Mouse (Mus musculus) embryonic facial prominence, embryonic 11.5 days (tissue): Measurements from ENCODE around the gene Rpl36a. TPM values are rescaled to one million over a fixed set of nuclear protein-coding genes. Genes with fewer than 3 reads are reported as not detected.
"Not testable (repeated sequence)": the region's sequence is repeated elsewhere in the genome, so short reads cannot be mapped to it uniquely, and the experiment has no call there.

ENCODE experiments used
- ATAC-seq: fragments of 200-750 bp; cut with Nextera tagmentation; replicated peaks from 2 replicates; pipeline ENCODE4 v1.8.0; 2017; ENCODE audit warnings: low read depth; ENCODE audit not compliant: insufficient number of reproducible peaks, low FRiP score, low TSS enrichment
- DNase-seq: peaks from one replicate; pipeline ENCODE4 v3.0.0-alpha.2; 2015; ENCODE audit warnings: low spot score
- H3K27ac ChIP-seq: fragments of 300-500 bp; sonication (generic); replicated peaks from 2 replicates; pipeline ENCODE4 v1.5.1; 2014; ENCODE audit warnings: mild to moderate bottlenecking, low read depth, low read length, control low read depth
- H3K27me3 ChIP-seq: fragments of 300-500 bp; sonication (generic); 2 replicates; pipeline ENCODE4 v1.6.1; 2014; ENCODE audit warnings: mild to moderate bottlenecking, low read length, moderate library complexity, mixed read lengths; ENCODE audit not compliant: control insufficient read depth, insufficient read depth
- H3K36me3 ChIP-seq: fragments of 300-500 bp; sonication (generic); replicated peaks from 2 replicates; pipeline ENCODE4 v1.6.1; 2014; ENCODE audit warnings: low read depth, mild to moderate bottlenecking, low read length, moderate library complexity, mixed read lengths; ENCODE audit not compliant: control insufficient read depth, insufficient read depth
- H3K4me1 ChIP-seq: fragments of 300-500 bp; sonication (generic); 2 replicates; pipeline ENCODE4 v1.6.1; 2014; ENCODE audit warnings: low read length, mixed read lengths; ENCODE audit not compliant: control insufficient read depth, insufficient read depth
- H3K4me2 ChIP-seq: fragments of 300-500 bp; sonication (generic); 2 replicates; pipeline ENCODE4 v1.6.1; 2014; ENCODE audit warnings: low read depth, mild to moderate bottlenecking, control low read depth, low read length, moderate library complexity
- H3K4me3 ChIP-seq: fragments of 300-500 bp; sonication (generic); 2 replicates; pipeline ENCODE4 v1.5.1; 2014; ENCODE audit warnings: low read depth, low read length, control low read depth
- H3K9ac ChIP-seq: fragments of 300-500 bp; sonication (generic); replicated peaks from 2 replicates; pipeline ENCODE4 v1.6.1; 2014; ENCODE audit warnings: mild to moderate bottlenecking, control low read depth, low read length
- H3K9me3 ChIP-seq: fragments of 300-500 bp; sonication (generic); replicated peaks from 2 replicates; pipeline ENCODE4 v1.6.1; 2016; ENCODE audit warnings: mild to moderate bottlenecking, low read length, inconsistent platforms, mixed read lengths; ENCODE audit not compliant: control insufficient read depth
- WGBS: fragments of 180-500 bp; shearing (Covaris S2); extraction: QIAGEN DNeasy Blood & Tissue Kit; methylation state at CpG from one replicate; pipeline ENCODE4 v1.1.7; 2014; 5-methylcytosine and 5-hydroxymethylcytosine counted together
- polyA plus RNA-seq: library from polyadenylated mRNA; unstranded; fragments of >200 nt; fragmentation: Nextera tagmentation; extraction: Ambion mirVana; gene quantifications from 2 replicates; pipeline ENCODE4 v1.2.1, GENCODE M21; 2014

Gene Rpl36a
- 355 and 372 TPM in 2 replicates for polyA plus RNA-seq

DNA sequence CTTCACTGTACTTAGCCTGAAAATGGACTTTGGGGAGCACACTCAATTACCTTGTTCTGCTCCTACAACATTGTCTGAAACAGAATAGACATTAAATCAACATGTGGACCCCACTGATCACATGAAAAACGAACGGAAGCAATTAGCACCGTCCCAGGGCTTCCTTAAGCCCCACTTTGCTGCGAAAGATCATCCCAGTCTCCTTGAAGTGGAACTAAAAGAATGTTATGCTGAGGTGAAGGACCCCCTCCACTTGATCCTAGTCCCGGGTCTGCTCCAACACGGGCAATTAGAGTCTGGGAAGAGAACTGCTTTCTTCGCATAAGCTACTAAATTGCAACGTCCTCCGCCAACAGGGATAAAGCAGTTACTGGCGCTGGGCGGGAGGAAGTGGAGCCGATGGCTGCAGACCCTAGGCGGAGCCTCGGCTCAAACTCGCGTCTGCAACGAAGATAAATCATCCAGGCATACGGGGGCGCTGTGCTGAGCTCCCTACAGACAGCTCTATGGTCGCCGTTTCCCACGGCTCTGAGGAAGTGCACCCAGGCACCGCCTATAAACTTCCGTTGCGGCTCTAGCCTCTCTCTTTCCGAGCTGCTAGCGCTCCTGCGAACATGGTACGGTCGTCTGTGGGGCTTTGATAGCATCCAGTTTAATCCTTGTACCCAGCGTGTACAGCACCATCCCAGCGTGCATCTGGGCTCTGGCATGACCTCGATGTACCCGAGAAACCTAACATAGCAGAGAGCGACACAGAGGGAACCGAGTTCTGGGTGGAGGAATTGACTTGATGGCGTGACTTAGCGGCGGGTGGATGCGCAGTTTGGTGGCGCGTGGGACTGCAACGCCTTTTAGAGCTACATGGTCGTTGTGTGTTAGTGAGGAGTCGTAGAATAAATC, at the start of gene Rpl36a:
Rpl36a (plus strand) TSS at position 552 of the 900 bp plus-strand sequence.
- Histone ChIP-seq H3K27me3 (no peaks in the 10 kb centered on the region), H3K36me3 (no peaks in the 10 kb centered on the region), H3K27ac (peak within 1 kb of the TSS; percentile 63), H3K4me1 (no peaks in the 10 kb centered on the region), H3K9ac (peak within 1 kb of the TSS; percentile 67), H3K9me3 (no peaks in the 10 kb centered on the region), H3K4me3 (peak within 1 kb of the TSS; percentile 45), H3K4me2 (peak within 1 kb of the TSS; percentile 55)
- 13% methylated on average over 45 of the region's 45 CpGs for WGBS
- DNase-seq (peak; percentile 91), ATAC-seq (peak; percentile 97)

DNA sequence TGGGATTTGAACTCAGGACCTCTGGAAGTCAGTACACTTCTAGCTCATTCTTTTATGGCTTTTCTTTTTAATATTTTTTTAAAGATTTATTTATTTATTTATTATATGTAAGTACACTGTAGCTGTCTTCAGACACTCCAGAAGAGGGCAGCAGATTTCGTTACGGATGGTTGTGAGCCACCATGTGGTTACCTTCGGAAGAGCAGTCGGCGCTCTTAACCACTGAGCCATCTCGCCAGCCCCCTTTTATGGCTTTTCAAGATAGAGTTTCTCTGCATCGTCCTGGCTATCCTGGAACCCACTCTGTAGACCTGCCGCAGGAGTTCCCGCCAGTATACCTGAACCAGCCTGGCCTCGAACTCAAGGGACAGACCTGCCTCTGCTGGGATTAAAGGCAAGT, 45.7 kb upstream of the Rpl36a start:
- H3K4me2 ChIP-seq, H3K9me3 ChIP-seq, DNase-seq, ATAC-seq, H3K4me1 ChIP-seq, H3K4me3 ChIP-seq, H3K36me3 ChIP-seq, H3K9ac ChIP-seq, H3K27me3 ChIP-seq, H3K27ac ChIP-seq: not testable (repeated sequence)
- 80% methylated on average over 10 of the region's 10 CpGs for WGBS

- ATAC-seq (0 out of 2 replicates have a peak, but pooled peaks have one; percentile 21), DNase-seq (peak; percentile 11)
- H3K9me3 ChIP-seq: no peaks in the 10 kb centered on the region
- no peaks in the 10 kb centered on the region for H3K36me3 ChIP-seq
- H3K27ac ChIP-seq: no peak overlapping the region
- H3K9ac ChIP-seq: peak overlapping the region; percentile 48
- H3K4me1 ChIP-seq: no peaks in the 10 kb centered on the region
- H3K27me3 ChIP-seq: no peaks in the 10 kb centered on the region
- peak overlapping the region; percentile 49 for H3K4me2 ChIP-seq
- WGBS: 20% methylated on average over 12 of the region's 12 CpGs
- peak overlapping the region; percentile 41 for H3K4me3 ChIP-seq
Measured at GRCm38 (mm10) chrX:134540414-134541135, 44.9 kb upstream of the Rpl36a start.

DNA sequence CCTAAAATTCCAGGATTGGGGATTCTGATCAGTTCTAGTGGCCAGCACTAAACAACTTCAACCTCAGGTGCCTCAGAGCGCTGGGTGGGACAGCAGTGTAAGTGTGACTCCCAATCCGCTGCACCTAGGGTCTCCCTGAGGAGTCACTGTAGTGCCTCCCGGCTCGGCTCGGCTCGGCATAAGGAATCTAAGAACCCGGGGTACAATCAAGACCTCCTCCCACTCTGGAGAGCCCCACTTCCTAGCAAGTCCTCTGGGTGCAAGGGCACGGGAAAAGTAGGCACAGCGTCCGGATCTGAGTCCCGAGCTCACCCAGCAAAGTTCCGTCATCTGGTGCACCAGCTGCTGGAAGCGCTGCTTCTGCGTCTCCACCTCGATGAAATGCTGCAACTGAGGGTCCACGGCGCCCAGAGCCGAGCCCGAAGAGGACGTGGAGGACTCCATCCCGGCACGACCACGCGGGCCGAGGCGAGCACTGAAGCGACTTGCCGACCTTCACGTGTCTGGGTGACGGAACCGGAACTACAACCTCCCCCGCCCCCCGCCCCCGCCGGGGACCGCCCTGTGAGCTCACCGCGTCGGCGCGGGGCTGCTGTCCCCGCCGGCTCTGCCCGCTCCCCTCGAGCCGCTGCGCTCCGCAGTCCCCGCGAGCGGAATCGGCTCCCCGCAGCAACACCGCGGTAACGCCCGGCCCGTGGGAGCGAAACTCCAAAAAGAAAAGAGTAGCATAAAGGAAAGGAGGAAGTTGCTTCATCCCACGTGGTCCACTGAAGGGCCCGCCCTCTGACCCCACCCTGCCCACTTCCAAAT, 44.1 kb upstream of the Rpl36a start, which contains the start of gene Timm8a1:
Timm8a1 (minus strand) TSS at position 721 of the 810 bp plus-strand sequence.
- DNase-seq: peak; percentile 67
- no peaks in the 10 kb centered on the region for H3K27me3 ChIP-seq
- peak within 1 kb of the TSS; percentile 65; the same call in 1 of the 2 replicates for H3K27ac ChIP-seq
- no peaks in the 10 kb centered on the region for H3K9me3 ChIP-seq
- H3K9ac ChIP-seq: peak within 1 kb of the TSS; percentile 60
- peak within 1 kb of the TSS; percentile 49 for H3K4me2 ChIP-seq
- H3K4me3 ChIP-seq: peak within 1 kb of the TSS; percentile 41
- peak; percentile 90 for ATAC-seq
- WGBS: 20% methylated on average over 33 of the region's 61 CpGs
- H3K36me3 ChIP-seq: no peaks in the 10 kb centered on the region
- H3K4me1 ChIP-seq: no peaks in the 10 kb centered on the region

GRCm38 (mm10) chrX:134541955-134542308, 43.5 kb upstream of the Rpl36a start:
- peak; percentile 42; the same call in 1 of the 2 replicates for ATAC-seq
- Histone ChIP-seq H3K27me3 (no peaks in the 10 kb centered on the region), H3K4me3 (peak overlapping the region; percentile 41), H3K27ac (peak overlapping the region; percentile 65; the same call in 1 of the 2 replicates), H3K4me1 (no peaks in the 10 kb centered on the region), H3K4me2 (peak overlapping the region; percentile 2; the same call in 1 of the 2 replicates), H3K36me3 (no peaks in the 10 kb centered on the region), H3K9ac (peak overlapping the region; percentile 60), H3K9me3 (no peaks in the 10 kb centered on the region)
- 18% methylated on average over 6 of the region's 6 CpGs for WGBS
- no peak for DNase-seq

DNA sequence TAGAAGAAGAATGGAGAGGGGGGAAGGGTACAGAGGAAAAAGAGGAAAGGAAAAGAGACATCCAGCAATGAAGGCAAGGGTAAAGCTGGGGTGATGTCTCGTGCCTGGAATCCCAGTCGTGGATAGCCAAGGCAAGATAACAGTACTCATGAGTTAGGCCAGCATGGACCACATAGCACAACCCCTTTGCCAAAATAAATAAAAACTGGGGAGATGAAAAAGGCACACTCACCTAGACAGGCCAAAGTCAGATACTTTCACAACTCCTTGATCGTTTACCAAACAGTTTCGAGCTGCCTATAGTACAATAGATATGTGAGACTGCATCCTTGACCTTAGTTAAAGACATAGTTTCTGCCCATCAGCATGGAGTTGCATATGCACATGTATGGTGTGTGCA, 38.1 kb upstream of the Rpl36a start:
- WGBS: 90% methylated on average over 4 of the region's 4 CpGs
- H3K27me3 ChIP-seq: no peaks in the 10 kb centered on the region
- no peak for ATAC-seq
- H3K36me3 ChIP-seq: no peaks in the 10 kb centered on the region
- H3K9ac ChIP-seq: no peak overlapping the region
- no peak for DNase-seq
- no peak overlapping the region for H3K4me3 ChIP-seq
- no peaks in the 10 kb centered on the region for H3K9me3 ChIP-seq
- no peak overlapping the region for H3K27ac ChIP-seq
- H3K4me1 ChIP-seq: no peaks in the 10 kb centered on the region
- H3K4me2 ChIP-seq: no peak overlapping the region

DNA sequence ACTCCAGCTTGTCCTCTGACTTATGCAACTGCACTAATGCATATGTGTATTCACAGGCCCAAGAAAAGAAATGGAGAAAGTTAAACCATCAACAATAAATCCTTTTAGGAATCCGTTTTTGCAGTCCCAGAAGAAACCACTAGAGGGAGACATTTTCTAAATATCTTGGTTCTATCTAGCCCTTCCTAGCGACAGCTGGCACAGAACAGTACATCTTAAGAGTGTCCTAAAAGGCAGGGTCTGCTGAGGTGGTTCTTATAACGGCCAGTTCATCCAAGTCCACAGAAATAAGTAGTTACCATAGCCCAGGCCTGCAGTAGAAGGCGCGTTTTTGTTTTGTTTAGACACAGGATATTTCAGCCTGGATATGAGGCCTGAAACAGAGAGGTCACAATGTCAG, 34.6 kb upstream of the Rpl36a start:
- Histone ChIP-seq H3K36me3 (no peaks in the 10 kb centered on the region), H3K27ac (no peak overlapping the region), H3K4me1 (no peaks in the 10 kb centered on the region), H3K4me3 (no peak overlapping the region), H3K27me3 (no peaks in the 10 kb centered on the region), H3K9me3 (no peaks in the 10 kb centered on the region), H3K4me2 (no peak overlapping the region), H3K9ac (no peak overlapping the region)
- DNase-seq (peak; percentile 80), ATAC-seq (no peak)
- 21% methylated on average over 5 of the region's 5 CpGs for WGBS
